Comparison of ENCODE assay signal across 22 mouse cellular contexts in genomic region chr3:27479378-27479777, GRCm38 (mm10).
DNase-seq lines count a peak whose midpoint lies in the region; ATAC-seq and TF ChIP-seq lines count a peak whose summit lies in the region.
"Had no signal": no experiment of that assay in that cellular context is flagged by ENCODE, and none has a peak within 500 bp of the region (broad histone marks: within the 10 kb centered on the region; RNA-seq: fewer than 3 reads in every experiment).

No protein-coding gene starts in this region.

- no peak overlapping the region for H3K27ac ChIP-seq in kidney, postnatal 0 days
- peak overlapping the region; percentile 26; the same call in 1 of the 2 replicates for H3K27ac ChIP-seq in limb, embryonic 14.5 days (replicated peaks; ENCODE audit: low read depth, low read length)
- H3K27ac ChIP-seq: forebrain, embryonic 12.5 days; hindbrain, embryonic 14.5 days; intestine, embryonic 15.5 days; liver, embryonic 14.5 days; macrophage had no signal

- no peak for DNase-seq in frontal cortex, postnatal 10 days (ENCODE audit: low spot score in 2 of 2)
- DNase-seq in kidney, postnatal 0 days (ENCODE audit: low spot score), result no peak
- DNase-seq in kidney, postnatal 25 days, result no peak
- DNase-seq in NIH3T3 (ENCODE audit: low read depth), result peak; percentile 36
- DNase-seq in limb, embryonic 14.5 days (ENCODE audit: low spot score), result no peak
- DNase-seq: adrenal gland, postnatal 25 days; cerebellum, adult 18-20 months; cerebellum, postnatal 25 days; embryo, embryonic 11 days; gastrocnemius, postnatal 25 days; heart, postnatal 10 days; retina, postnatal 1 day; thymus, postnatal 25 days had no signal

- no peaks in the 10 kb centered on the region for H3K9me3 ChIP-seq in kidney, postnatal 0 days (replicated peaks; ENCODE audit: low read length)
- no peaks in the 10 kb centered on the region for H3K9me3 ChIP-seq in limb, embryonic 14.5 days (ENCODE audit: control insufficient read depth, low read length)
- H3K9me3 ChIP-seq: forebrain, embryonic 12.5 days; G1E; intestine, embryonic 15.5 days had no signal

- no peak overlapping the region for H3K4me3 ChIP-seq in kidney, postnatal 0 days (replicated peaks; ENCODE audit: low read depth, low read length)
- no peak overlapping the region for H3K4me3 ChIP-seq in limb, embryonic 14.5 days (replicated peaks; ENCODE audit: low read length)
- H3K4me3 ChIP-seq: forebrain, embryonic 12.5 days; intestine, embryonic 15.5 days had no signal

- H3K9ac ChIP-seq in kidney, postnatal 0 days (ENCODE audit: low read depth, low read length), result no peak overlapping the region
- H3K9ac ChIP-seq in limb, embryonic 14.5 days (ENCODE audit: low read depth, low read length, severe bottlenecking), result no peak overlapping the region
- H3K9ac ChIP-seq: forebrain, embryonic 12.5 days; hindbrain, embryonic 14.5 days; intestine, embryonic 15.5 days; liver, embryonic 14.5 days had no signal

- no peaks in the 10 kb centered on the region for H3K27me3 ChIP-seq in kidney, postnatal 0 days (ENCODE audit: insufficient read depth, low read length)
- H3K27me3 ChIP-seq in limb, embryonic 14.5 days (ENCODE audit: control insufficient read depth, insufficient read depth, low read length), result no peaks in the 10 kb centered on the region
- H3K27me3 ChIP-seq: forebrain, embryonic 12.5 days; intestine, embryonic 15.5 days had no signal

- H3K4me1 ChIP-seq in kidney, postnatal 0 days (replicated peaks; ENCODE audit: insufficient read depth, low read length), result no peaks in the 10 kb centered on the region
- H3K4me1 ChIP-seq in limb, embryonic 14.5 days (ENCODE audit: control insufficient read depth, insufficient read depth, low read length), result peaks cover 13% of the 10 kb centered on the region
- H3K4me1 ChIP-seq: forebrain, embryonic 12.5 days had no signal

- no peak for TF ChIP-seq POLR2A in limb, embryonic 14.5 days (IDR thresholded peaks at IDR 0.05; ENCODE audit: borderline replicate concordance, extremely low read depth, insufficient read depth, insufficient read length)

- H3K36me3 ChIP-seq in kidney, postnatal 0 days (ENCODE audit: insufficient read depth, low read length), result 0 out of 2 replicates have a peak, but pooled peaks cover 18% of the 10 kb centered on the region
- H3K36me3 ChIP-seq in limb, embryonic 14.5 days (ENCODE audit: control insufficient read depth, insufficient read depth, low read length), result peaks cover 42% of the 10 kb centered on the region
- H3K36me3 ChIP-seq: forebrain, embryonic 12.5 days; G1E had no signal

- 61% methylated on average over 2 of the region's 2 CpGs for WGBS in kidney, postnatal 0 days
- 48% methylated on average over 2 of the region's 2 CpGs for WGBS in limb, embryonic 14.5 days

- peak; percentile 28 for ATAC-seq in frontal cortex, adult (ENCODE audit: low TSS enrichment)
- ATAC-seq in kidney, postnatal 0 days (replicated peaks; ENCODE audit: low FRiP score, low read depth), result 0 out of 2 replicates have a peak, but pooled peaks have one; percentile 12
- no peak for ATAC-seq in limb, embryonic 14.5 days (ENCODE audit: low FRiP score, low read depth)
- ATAC-seq in megakaryocyte progenitor cell, adult 5-6 weeks (replicated peaks; ENCODE audit: poor library complexity), result no peak
- ATAC-seq: intestine, embryonic 15.5 days had no signal

- no peak overlapping the region for H3K4me2 ChIP-seq in kidney, postnatal 0 days (ENCODE audit: low read length)
- no peak overlapping the region for H3K4me2 ChIP-seq in limb, embryonic 14.5 days (replicated peaks; ENCODE audit: low read depth, low read length, severe bottlenecking)
- H3K4me2 ChIP-seq: forebrain, embryonic 12.5 days; hindbrain, embryonic 14.5 days; intestine, embryonic 15.5 days; midbrain, embryonic 11.5 days had no signal

- no peak for TF ChIP-seq CTCF in kidney, postnatal 0 days (IDR thresholded peaks at IDR 0.05; ENCODE audit: low read depth)

Comparison
In these comparisons a context has a peak if more than half of its experiments do, and no peak if none do; other contexts are left out.
1. ATAC-seq: peak in frontal cortex, adult (single experiment) and kidney, postnatal 0 days (single experiment); none in limb, embryonic 14.5 days (single experiment) and megakaryocyte progenitor cell, adult 5-6 weeks (single experiment).